Mouse (Mus musculus) effector memory CD4-positive, alpha-beta T cell, adult 7 months (primary cell): ENCODE measurements around the gene Acox1. TPM values are rescaled to one million over a fixed set of nuclear protein-coding genes. Genes with fewer than 3 reads are reported as not detected.

Experiments
- polyA plus RNA-seq: library from polyadenylated mRNA; unstranded; fragments of 100-300 nt; shearing (Covaris generic); gene quantifications from one replicate; pipeline ENCODE4 v1.2.1, GENCODE M21; 2017

Gene Acox1
- polyA plus RNA-seq, result 22.2 TPM

GRCm38 (mm10) chr11:116198639-116199531 is at the start of gene Acox1, which contains the start of gene Ten1:
TSS of gene Acox1 (minus strand) at chr11:116199045.
TSS of gene Ten1 (plus strand) at chr11:116198855.

DNA sequence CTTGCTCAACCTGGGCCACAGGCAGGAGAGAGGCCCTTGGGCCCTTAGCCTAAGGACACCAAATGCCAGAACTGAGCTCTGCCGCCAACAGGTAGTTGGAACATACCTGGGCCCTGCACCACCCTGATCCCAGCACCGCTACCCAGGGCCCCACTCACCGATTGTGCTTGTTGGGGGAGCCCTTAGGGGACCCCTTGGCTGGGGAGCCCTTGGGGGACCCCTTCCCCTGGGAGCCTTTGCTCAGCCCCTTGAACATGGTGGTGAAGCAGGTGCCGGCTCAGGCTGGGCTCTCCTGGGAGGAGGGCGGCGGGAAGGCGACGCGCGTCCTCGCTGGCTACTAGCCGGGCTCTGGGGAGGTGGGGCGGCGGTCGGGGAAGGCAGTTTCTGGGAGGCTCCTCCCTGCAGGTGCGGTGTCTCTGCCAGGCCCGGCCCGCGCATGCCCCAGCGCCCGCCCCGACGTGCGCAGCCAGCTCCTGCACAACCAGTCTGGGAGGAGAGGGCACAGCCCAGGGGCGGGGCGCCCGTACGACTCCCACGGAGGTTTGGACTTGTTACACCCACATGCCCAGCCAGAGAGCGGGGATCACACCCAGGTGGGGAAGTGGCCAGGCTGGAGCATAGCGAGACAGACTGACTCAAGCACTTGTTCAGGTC is 39.0 kb upstream of the Acox1 start, which contains the start of gene Evpl:
TSS of gene Evpl (minus strand) at position 336 of the 654 bp plus-strand sequence.

GRCm38 (mm10) chr11:116167884-116168439 is 30.9 kb downstream of the Acox1 start, which contains the start of gene Fbf1:
TSS of gene Fbf1 (minus strand) at chr11:116168166.

GRCm38 (mm10) chr11:116138468-116139138 is 60.2 kb downstream of the Acox1 start, which contains the start of gene Mrpl38:
TSS of gene Mrpl38 (minus strand) at chr11:116138868.

GRCm38 (mm10) chr11:116130488-116131205 is 68.2 kb downstream of the Acox1 start, which contains the start of gene Trim65:
TSS of gene Trim65 (minus strand) at chr11:116131128.

GRCm38 (mm10) chr11:116127156-116127980 is 71.5 kb downstream of the Acox1 start, which contains the start of gene Trim47:
TSS of gene Trim47 (minus strand) at chr11:116127210.

Other genes with a start within 250 kb of the Acox1 start
- gene Itgb4, start 224.3 kb downstream of the Acox1 start, polyA plus RNA-seq, result 0.16 TPM
- gene Galk1, start 186.3 kb downstream of the Acox1 start, polyA plus RNA-seq, result 14.0 TPM
- 2,017 TPM for gene H3f3b, start 171.1 kb downstream of the Acox1 start, polyA plus RNA-seq
- 34.0 TPM for gene Unk, start 168.7 kb downstream of the Acox1 start, polyA plus RNA-seq
- 80.1 TPM for gene Unc13d, start 121.1 kb downstream of the Acox1 start, polyA plus RNA-seq
- 295 TPM for gene Wbp2, start 112.0 kb downstream of the Acox1 start, polyA plus RNA-seq
- not detected for gene Trim47, start 71.8 kb downstream of the Acox1 start, polyA plus RNA-seq
- gene Trim65, start 67.9 kb downstream of the Acox1 start, polyA plus RNA-seq, result 10.7 TPM
- 73.6 TPM for gene Mrpl38, start 60.2 kb downstream of the Acox1 start, polyA plus RNA-seq
- 6.8 TPM for gene Fbf1, start 30.9 kb downstream of the Acox1 start, polyA plus RNA-seq
- 33.3 TPM for gene Ten1, start 190 bp downstream of the Acox1 start, polyA plus RNA-seq
- 0.17 TPM for gene Evpl, start 39.0 kb upstream of the Acox1 start, polyA plus RNA-seq
- gene Srp68, start 75.2 kb upstream of the Acox1 start, polyA plus RNA-seq, result 69.2 TPM
- gene Galr2, start 81.9 kb upstream of the Acox1 start, polyA plus RNA-seq, result not detected
- 57.6 TPM for gene Exoc7, start 108.2 kb upstream of the Acox1 start, polyA plus RNA-seq
- not detected for gene Foxj1, start 136.4 kb upstream of the Acox1 start, polyA plus RNA-seq
- 134 TPM for gene Rnf157, start 214.0 kb upstream of the Acox1 start, polyA plus RNA-seq
- 1,050 TPM for gene Ubald2, start 235.0 kb upstream of the Acox1 start, polyA plus RNA-seq